Mouse (Mus musculus) myocyte (in vitro differentiated cells): ENCODE data around the gene Zbtb22. TPM values are rescaled to one million over a fixed set of nuclear protein-coding genes. Genes with fewer than 3 reads are reported as not detected.
A peak's percentile ranks its signal among the peaks of the same experiment; 100 is the strongest.

Experiments
- H3K27me3 ChIP-seq: one replicate; pipeline ENCODE4 v1.6.1; 2011; ENCODE audit not compliant: control insufficient read depth, insufficient read depth, insufficient read length
- H3K36me3 ChIP-seq: one replicate; pipeline ENCODE4 v1.6.1; 2011; ENCODE audit not compliant: control insufficient read depth, insufficient read depth
- H3K4me2 ChIP-seq: one replicate; pipeline ENCODE4 v1.6.1; 2011; ENCODE audit warnings: low read depth, control low read depth
- H3K4me3 ChIP-seq: one replicate; pipeline ENCODE4 v1.5.1; 2011; ENCODE audit warnings: mild to moderate bottlenecking, control low read depth, moderate library complexity
- H3K79me2 ChIP-seq: one replicate; pipeline ENCODE4 v1.6.1; 2011; ENCODE audit not compliant: control insufficient read depth, insufficient read depth
- H3ac ChIP-seq: one replicate; pipeline ENCODE4 v1.6.1; 2011; ENCODE audit not compliant: control insufficient read depth, insufficient read length
- CEBPB ChIP-seq: IDR thresholded peaks from 2 replicates; pipeline ENCODE4 v1.6.1; 2011; ENCODE audit warnings: mild to moderate bottlenecking, moderate library complexity; ENCODE audit not compliant: poor library complexity, insufficient read depth, severe bottlenecking
- E2F4 ChIP-seq: IDR thresholded peaks from one replicate; pipeline ENCODE4 v1.6.1; 2011; ENCODE audit warnings: mild to moderate bottlenecking, control low read depth, moderate library complexity; ENCODE audit not compliant: insufficient read depth
- MAX ChIP-seq: IDR thresholded peaks from one replicate; pipeline ENCODE4 v1.6.1; 2011; ENCODE audit warnings: low read depth, mild to moderate bottlenecking, control low read depth
- MYOD1 ChIP-seq, 3 experiments: IDR thresholded peaks; one replicate each; pipeline ENCODE4 v1.6.1; 2011; ENCODE audit warnings: control low read depth in 2 of 3, low read depth in 2 of 3, mild to moderate bottlenecking in 2 of 3, moderate library complexity in 1 of 3; ENCODE audit not compliant: insufficient read length in 2 of 3, control insufficient read depth in 1 of 3
- MYOG ChIP-seq, 3 experiments: IDR thresholded peaks; one replicate each; pipeline ENCODE4 v1.6.1; 2011; ENCODE audit warnings: control low read depth in 2 of 3, low read depth in 2 of 3, mild to moderate bottlenecking in 2 of 3; ENCODE audit not compliant: insufficient read length in 2 of 3, control insufficient read depth in 1 of 3, insufficient read depth in 1 of 3
- POLR2A ChIP-seq: IDR thresholded peaks from one replicate; pipeline ENCODE4 v1.6.1; 2011; ENCODE audit warnings: low read depth, mild to moderate bottlenecking, control low read depth, moderate library complexity; ENCODE audit not compliant: insufficient read length
- POLR2AphosphoS2 ChIP-seq: IDR thresholded peaks from one replicate; pipeline ENCODE4 v1.6.1; 2011; ENCODE audit warnings: low read depth, control low read depth; ENCODE audit not compliant: insufficient read length
- REST ChIP-seq: IDR thresholded peaks from one replicate; pipeline ENCODE4 v1.6.1; 2011; ENCODE audit warnings: mild to moderate bottlenecking, control low read depth, moderate library complexity; ENCODE audit not compliant: insufficient read depth, insufficient read length
- SRF ChIP-seq: IDR thresholded peaks from one replicate; pipeline ENCODE4 v1.6.1; 2011; ENCODE audit warnings: low read depth; ENCODE audit not compliant: control insufficient read depth, insufficient read length
- TCF12 ChIP-seq: IDR thresholded peaks from one replicate; pipeline ENCODE4 v1.6.1; 2011; ENCODE audit warnings: mild to moderate bottlenecking, control low read depth; ENCODE audit not compliant: poor library complexity, insufficient read depth, severe bottlenecking
- TCF3 ChIP-seq: IDR thresholded peaks from one replicate; pipeline ENCODE4 v1.6.1; 2011; ENCODE audit warnings: low read depth, control low read depth; ENCODE audit not compliant: insufficient read length
- USF1 ChIP-seq: IDR thresholded peaks from one replicate; pipeline ENCODE4 v1.6.1; 2011; ENCODE audit warnings: low read depth, mild to moderate bottlenecking, control low read depth, moderate library complexity
- polyA plus RNA-seq: library from polyadenylated mRNA; unstranded; fragments of >200 nt; fragmentation: generic; extraction: Trizol; gene quantifications from one replicate; pipeline ENCODE4 v1.2.1, GENCODE M21; 2012; ENCODE audit warnings: missing spikeins

Zbtb22 gene
- polyA plus RNA-seq, 1 experiment: 31.6 TPM

DNA sequence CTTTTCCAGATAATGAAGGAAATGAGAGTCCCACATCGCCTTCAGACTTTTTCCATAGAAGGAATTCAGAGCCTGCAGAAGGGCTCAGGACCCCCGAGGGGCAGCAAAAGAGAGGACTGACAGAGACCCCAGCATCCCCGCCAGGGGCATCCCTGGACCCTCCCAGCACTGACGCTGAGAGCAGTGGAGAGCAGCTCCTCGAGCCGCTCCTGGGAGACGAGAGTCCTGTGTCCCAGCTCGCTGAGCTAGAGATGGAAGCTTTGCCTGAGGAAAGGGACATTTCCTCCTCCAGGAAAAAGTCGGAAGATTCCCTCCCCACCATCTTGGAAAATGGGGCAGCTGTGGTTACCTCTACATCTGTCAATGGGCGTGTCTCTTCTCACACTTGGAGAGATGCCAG is 2.4 kb upstream of the Zbtb22 start:
- Histone ChIP-seq H3K79me2 (peaks cover 16% of the 10 kb centered on the region), H3ac (no peak overlapping the region), H3K4me2 (no peak overlapping the region), H3K27me3 (no peaks in the 10 kb centered on the region), H3K4me3 (no peak overlapping the region), H3K36me3 (peaks cover 11% of the 10 kb centered on the region)
- TF ChIP-seq MYOD1 (IDR thresholded peaks at IDR 0.05; ENCODE audit: control insufficient read depth in 1 of 3, insufficient read length in 2 of 3, low read depth in 2 of 3) (no peak), TCF12 (no peak), TCF3 (no peak), REST (no peak), POLR2A (no peak), SRF (no peak), USF1 (no peak), CEBPB (no peak), MAX (no peak), MYOG (IDR thresholded peaks at IDR 0.05; ENCODE audit: control insufficient read depth in 1 of 3, insufficient read depth in 1 of 3, insufficient read length in 2 of 3, low read depth in 2 of 3) (no peak), E2F4 (no peak), POLR2AphosphoS2 (no peak)

DNA sequence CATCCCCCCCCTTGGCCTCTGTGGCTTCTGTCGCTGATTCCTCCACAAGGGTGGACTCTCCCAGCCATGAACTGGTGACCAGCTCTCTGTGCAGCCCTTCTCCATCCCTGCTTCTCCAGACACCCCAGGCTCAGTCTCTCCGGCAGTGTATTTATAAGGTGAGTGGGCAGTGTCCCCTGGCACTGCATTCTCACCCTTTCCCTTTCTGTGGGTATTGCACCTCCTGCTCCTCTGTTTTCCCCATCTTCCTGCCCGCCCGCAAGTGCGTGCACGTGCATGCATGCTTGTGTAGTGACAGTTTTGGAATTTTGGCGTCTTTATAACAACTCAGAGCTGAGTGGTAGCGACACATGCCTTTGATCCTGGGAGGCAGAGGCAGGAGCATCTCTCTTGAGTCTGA is 1.8 kb upstream of the Zbtb22 start:
- Histone ChIP-seq H3K79me2 (peaks cover 16% of the 10 kb centered on the region), H3K4me3 (no peak overlapping the region), H3K36me3 (peaks cover 11% of the 10 kb centered on the region), H3K4me2 (no peak overlapping the region), H3K27me3 (no peaks in the 10 kb centered on the region), H3ac (no peak overlapping the region)
- TF ChIP-seq REST (no peak), SRF (no peak), E2F4 (no peak)

DNA sequence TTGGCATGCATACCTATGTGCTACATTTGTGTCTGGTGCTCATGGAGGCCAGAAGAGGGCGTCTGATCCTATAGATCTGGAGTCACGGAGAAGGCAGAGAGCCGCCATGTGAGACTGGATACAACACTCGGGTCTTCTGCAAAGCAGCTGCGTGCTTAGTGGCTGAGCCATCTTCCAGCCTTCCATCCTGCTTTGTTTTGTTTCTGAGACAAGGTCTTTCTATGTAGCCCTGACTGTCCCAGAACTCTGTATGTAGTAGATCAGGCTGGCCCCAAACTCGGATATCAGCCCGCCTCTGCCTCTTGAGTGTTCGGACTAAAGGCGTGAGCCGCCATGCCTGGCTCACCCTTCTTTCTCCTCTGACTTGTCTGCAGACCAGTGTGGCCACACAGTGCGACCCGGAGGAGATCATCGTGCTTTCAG is 724 bp upstream of the Zbtb22 start:
- H3K4me3 ChIP-seq: peak overlapping the region; percentile 41
- H3ac ChIP-seq: no peak overlapping the region
- H3K79me2 ChIP-seq: peaks cover 14% of the 10 kb centered on the region
- no peaks in the 10 kb centered on the region for H3K27me3 ChIP-seq
- peak overlapping the region; percentile 61 for H3K4me2 ChIP-seq
- H3K36me3 ChIP-seq: peaks cover 11% of the 10 kb centered on the region
- TF ChIP-seq MYOG (IDR thresholded peaks at IDR 0.05; ENCODE audit: control insufficient read depth in 1 of 3, insufficient read depth in 1 of 3, insufficient read length in 2 of 3, low read depth in 2 of 3): no peak
- TF ChIP-seq TCF12: no peak
- no peak for TF ChIP-seq CEBPB
- TF ChIP-seq USF1: no peak
- no peak for TF ChIP-seq MYOD1 (IDR thresholded peaks at IDR 0.05; ENCODE audit: control insufficient read depth in 1 of 3, insufficient read length in 2 of 3, low read depth in 2 of 3)
- TF ChIP-seq TCF3: no peak
- no peak for TF ChIP-seq REST
- no peak for TF ChIP-seq E2F4
- TF ChIP-seq POLR2AphosphoS2: no peak
- TF ChIP-seq POLR2A: no peak
- TF ChIP-seq MAX: no peak
- TF ChIP-seq SRF: no peak

DNA sequence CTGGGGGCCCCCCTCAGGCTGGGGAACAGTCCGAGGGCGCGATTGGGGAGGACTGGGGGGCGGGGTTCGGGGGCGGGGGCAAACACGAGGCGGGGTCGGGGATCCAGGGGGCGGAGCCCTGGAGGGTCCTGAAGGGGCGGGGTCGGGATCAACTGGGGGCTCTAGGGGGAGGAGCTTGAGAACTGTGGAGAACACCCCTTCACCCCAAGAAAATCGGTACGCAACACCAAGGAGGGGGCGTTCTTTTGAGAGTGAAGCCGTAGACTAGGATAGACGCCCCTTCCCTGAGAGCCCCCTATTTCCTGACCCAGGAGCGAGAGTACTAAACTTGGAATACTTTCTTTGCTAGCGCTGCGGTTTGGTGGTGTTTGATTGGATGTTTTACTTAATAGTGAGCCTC is 590 bp downstream of the Zbtb22 start:
- Histone ChIP-seq H3K4me3 (peak overlapping the region; percentile 41), H3ac (no peak overlapping the region), H3K4me2 (peak overlapping the region; percentile 78), H3K27me3 (no peaks in the 10 kb centered on the region), H3K79me2 (peaks cover 6% of the 10 kb centered on the region), H3K36me3 (peaks cover 11% of the 10 kb centered on the region)
- no peak for TF ChIP-seq TCF12
- no peak for TF ChIP-seq CEBPB
- TF ChIP-seq POLR2A: no peak
- no peak for TF ChIP-seq TCF3
- no peak for TF ChIP-seq POLR2AphosphoS2
- no peak for TF ChIP-seq MAX
- TF ChIP-seq SRF: no peak
- TF ChIP-seq USF1: no peak
- TF ChIP-seq MYOG (IDR thresholded peaks at IDR 0.05; ENCODE audit: control insufficient read depth in 1 of 3, insufficient read depth in 1 of 3, insufficient read length in 2 of 3, low read depth in 2 of 3): no peak
- no peak for TF ChIP-seq MYOD1 (IDR thresholded peaks at IDR 0.05; ENCODE audit: control insufficient read depth in 1 of 3, insufficient read length in 2 of 3, low read depth in 2 of 3)
- TF ChIP-seq REST: no peak
- TF ChIP-seq E2F4: no peak
